Mouse (Mus musculus): ENCODE results near the gene Usp28.
"Not testable (repeated sequence)": the region's sequence is repeated elsewhere in the genome, so short reads cannot be mapped to it uniquely, and the experiment has no call there.

The Usp28 gene

DNA sequence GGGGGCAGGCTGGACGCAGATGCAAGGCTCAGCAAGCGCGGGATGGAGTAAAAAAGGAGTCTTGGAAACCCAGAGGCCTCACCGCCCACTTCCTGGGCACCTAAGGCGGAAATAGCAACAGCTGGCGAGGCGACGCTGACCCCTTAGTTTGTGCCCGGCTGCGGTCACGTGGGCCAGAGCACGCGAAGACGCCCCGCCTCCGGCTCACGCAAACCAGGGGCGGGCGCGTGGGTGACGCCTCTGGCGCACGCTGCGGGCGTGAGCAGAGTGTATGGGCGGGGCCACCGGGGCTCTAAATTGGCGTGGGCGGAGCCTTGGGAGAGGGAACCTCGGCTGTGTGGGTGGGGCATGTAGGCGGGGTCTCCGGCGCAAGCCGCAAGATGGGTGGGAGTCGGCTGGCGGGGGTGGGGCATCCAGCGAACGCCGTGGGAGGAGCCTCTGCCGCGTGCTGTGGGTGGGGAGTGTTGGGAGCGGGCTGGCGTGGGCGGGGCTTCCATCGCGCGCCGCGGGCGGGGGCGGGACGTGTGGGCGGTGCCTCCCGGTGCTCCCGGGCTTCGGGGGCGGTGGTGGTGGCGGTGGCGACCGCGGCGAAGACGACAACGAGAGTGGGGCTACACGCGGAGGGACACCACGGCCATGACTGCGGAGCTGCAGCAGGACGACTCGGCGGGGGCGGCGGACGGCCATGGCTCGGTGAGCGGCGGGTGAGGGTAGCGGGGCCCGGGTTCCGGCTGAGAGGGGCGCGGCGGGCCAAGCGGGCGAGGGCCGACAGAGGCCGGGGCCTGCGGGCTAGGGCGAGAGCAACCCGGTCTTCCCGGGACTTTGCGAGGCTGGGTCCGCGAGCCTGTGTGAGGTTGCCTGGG, at the start of gene Usp28:
Gene Usp28, plus strand, starts transcription at position 531 of the 863 bp plus-strand sequence.
- peak; percentile 98 for DNase-seq (ENCODE audit: low read depth, low spot score)

DNA sequence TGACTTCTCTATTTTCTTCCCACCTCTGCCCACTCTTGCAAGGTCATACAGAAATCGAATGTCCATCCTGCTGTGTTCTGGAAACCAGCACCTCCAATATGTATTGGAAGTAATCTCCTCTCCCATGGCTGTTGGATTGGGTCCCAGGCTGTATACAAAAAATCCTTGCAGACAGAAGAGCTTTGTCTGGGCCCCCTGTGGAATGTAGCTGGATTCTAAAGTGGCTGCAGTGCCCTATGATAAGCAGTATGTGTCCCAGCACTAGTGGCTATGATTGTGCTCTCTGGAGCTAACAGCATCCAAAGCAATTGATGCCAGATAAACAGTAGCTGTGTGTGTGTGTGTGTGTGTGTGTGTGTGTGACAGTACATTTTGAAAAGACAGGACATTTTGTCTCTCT, 42.8 kb upstream of the Usp28 start:
- DNase-seq (ENCODE audit: low read depth, low spot score): no peak

DNA sequence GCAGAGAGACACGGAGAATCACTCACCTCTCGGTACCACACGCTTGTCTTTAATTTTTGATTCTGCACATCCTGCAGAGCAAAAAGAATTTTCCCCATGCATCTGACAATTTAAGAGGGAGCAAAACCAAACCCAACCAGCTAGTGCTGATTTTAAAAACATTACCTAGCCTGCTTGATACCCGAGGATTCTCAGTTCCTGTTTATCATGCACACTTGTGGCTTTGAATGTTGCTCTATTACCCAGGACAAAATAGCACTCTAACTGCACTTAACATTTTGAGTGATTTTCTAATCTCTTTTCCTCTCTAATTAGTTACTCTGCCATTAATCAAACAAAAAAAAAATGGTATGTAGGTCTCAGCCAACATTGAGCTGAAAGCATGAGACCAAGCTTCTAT, 37.6 kb upstream of the Usp28 start:
- no peak for DNase-seq (ENCODE audit: low read depth, low spot score)

DNA sequence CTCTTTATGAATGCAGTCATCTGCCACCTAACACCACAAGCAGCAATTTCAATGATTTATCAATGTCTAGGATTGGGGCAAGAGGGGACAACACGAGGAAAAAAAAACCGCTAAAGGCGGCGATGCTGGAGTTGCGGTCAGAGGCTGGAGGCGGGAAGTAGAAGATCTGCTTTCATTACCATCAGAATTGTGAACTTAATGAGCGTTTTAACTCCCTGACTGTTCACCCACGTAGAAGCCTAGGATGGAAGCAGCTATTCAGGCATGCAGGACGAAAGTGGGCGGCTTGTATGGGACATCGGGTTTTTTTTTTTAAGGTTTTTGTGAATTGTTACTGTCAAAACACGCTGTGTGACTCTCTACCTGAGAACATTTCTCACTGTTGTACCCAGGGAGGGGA, 23.9 kb upstream of the Usp28 start:
- DNase-seq (ENCODE audit: low read depth, low spot score): no peak

DNA sequence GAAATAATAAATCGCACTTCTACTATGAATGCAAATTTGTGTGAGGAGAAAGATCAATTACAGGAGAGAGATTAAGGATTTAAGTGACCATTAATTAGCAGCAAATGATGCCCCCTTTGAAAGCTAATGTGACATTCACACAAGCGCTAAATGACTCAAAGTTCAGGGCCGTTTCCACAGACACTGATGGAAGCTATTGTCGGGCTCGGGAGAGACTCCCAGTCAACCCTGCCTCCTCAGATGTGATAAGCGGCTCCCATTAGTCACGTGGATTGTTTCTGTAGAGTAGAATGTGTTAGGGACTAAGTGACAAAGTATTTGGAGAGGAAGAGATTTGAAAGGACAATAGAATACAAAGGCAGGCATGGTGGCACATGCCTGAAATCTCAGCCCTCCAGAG, 23.0 kb upstream of the Usp28 start:
- no peak for DNase-seq (ENCODE audit: low read depth, low spot score)

DNA sequence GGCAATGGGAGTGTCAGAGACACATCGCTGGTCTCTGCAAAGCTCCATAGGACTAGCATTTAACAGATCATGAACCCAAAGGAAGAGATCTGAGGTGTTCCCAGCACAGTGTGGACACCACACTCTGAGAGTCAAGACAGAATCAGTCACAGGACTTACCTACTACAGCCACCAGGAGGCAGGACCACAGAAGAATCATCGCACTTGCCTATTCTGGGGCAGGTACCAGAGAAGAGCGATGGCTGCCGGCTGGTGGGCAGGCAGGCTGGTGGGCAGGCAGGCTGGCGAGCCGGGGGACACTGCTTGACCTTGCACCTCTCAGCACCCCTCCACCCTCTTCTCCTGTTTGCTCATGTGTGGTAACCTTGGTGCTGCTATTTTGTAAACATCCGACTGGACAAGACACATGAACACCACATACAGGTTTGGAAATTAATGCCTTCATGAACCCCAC, 20.6 kb upstream of the Usp28 start, which contains the start of gene Htr3b:
Gene Htr3b, minus strand, starts transcription at position 404 of the 454 bp plus-strand sequence.
- peak; percentile 32 for DNase-seq (ENCODE audit: low read depth, low spot score)

DNA sequence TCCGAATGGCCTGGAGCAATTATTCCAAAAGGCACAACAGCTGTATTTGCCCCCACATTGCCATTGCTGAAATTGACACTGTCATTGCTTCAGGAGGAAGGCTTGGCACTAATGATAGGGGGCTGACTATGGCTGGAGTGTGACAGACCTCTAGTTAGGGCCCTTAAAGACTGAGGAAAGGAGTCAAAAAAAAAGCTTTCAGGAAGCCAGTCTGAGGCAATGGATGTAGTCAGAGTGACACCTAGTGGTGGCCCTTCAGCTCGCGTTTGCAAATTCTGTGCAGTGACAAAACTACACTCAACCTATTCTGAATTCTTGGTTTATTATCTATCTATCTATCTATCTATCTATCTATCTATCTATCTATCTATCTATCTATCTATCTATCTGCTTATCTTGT, 12.7 kb upstream of the Usp28 start:
- peak; percentile 51 for DNase-seq (ENCODE audit: low read depth, low spot score)

DNA sequence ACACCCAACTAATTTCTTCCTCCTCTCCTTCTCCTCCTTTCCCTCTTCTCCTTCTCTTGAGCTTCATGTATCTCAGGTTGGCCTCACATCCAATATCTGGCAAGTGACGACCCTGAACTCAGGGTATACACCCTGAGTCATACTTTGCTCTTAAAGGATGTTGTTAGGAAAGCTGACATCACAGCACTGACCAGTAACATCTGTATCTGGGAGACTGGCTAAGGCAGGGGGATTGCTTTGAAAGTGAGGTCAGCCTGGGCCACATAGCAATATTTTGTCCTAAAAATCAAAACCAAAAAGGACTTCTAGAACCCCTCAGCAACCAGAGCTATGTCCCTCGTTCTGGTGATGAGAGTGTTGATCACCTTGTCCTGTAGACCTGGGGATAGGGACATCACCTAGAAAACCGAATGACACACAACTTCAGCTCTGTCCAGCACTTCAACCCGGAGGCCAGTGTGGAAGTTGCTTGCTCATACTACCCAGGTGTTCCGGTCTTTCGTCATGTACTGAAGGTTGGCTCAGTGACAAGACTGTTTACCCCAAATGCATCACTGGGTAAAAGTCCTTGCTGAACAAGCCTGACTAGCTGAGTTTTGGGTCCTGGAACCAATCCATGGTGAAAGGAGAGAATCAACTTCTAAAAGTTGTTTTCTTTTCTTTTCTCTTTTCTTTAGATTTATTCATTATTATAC, 8.4 kb upstream of the Usp28 start:
- DNase-seq (ENCODE audit: low read depth, low spot score): no peak

DNA sequence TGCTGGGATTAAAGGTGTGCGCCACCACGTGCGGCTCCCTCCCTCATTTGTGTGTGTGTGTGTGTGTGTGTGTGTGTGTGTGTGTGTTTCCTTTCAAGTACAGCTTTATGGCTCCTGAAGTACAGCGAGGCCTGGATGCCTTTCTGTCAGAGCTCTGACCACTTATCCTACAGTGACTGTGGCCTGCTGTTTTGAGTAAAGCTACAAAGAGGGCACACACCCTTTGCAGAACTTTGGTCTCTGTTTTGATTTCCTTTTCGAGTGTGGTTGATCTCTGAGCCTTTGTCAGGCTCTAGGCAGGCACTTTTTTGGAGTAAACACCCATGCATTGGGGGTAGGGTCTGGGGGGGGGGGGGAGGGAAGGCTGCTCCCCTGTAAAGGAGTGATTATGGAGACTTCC, 4.8 kb upstream of the Usp28 start:
- peak; percentile 58 for DNase-seq (ENCODE audit: low read depth, low spot score)

DNA sequence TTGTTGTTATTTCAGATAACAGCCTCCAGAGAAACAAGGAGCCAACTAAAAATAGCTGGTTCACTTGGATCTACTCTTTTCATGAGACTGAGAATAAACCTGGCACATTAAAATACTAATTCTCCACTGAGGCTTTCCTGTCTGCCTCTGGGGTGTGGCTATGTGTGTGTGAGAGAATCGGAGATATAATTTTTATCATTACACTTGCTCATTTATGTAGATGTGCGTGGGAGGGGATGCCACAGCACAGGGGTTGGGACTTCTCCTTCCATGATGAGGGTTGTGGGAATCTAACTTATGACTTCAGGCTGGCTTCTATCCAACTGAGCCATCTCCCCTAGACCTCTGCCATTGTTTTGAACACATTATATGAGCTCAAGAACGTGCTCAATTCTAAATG, 4.4 kb upstream of the Usp28 start:
- DNase-seq (ENCODE audit: low read depth, low spot score): peak; percentile 56

DNA sequence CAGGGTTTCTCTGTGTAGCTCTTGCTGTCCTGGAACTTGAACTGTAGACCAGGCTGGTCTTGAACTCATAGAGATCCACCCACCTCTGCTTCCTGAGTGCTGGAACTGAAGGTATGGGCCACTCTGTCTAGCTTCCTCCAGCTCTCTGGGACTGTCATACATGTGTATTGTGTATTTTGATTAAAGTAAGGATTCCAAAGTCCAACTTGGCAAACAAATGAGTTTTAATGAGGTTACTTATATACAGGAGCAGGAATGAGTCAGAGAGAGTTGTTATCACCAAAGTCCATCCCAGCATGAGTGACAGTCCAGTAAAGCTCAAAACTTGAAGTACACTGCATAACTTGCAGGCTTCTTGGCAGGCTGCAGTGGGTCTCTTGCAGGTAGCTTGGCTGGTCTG, 3.3 kb upstream of the Usp28 start:
- no peak for DNase-seq (ENCODE audit: low read depth, low spot score)

DNA sequence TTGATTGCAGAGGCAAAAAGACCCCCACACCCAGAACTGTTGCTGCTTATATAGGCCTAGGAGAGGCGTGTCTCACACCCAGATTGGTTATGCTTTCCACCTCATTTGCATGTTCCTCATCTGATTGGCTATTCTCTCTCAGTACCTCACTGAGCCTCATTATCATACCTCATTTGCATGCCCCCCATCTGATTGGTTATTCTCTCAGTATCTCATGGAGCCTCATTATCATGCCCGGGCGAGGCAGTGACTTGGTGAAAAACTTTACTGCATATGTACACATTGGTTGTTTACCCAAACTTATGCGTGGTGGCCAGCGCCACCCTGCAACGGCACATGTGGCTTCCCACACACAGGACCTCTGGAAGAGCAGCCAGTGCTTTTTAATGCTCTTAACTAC, 1.4 kb upstream of the Usp28 start:
- not testable (repeated sequence) for DNase-seq (ENCODE audit: low read depth, low spot score)

DNA sequence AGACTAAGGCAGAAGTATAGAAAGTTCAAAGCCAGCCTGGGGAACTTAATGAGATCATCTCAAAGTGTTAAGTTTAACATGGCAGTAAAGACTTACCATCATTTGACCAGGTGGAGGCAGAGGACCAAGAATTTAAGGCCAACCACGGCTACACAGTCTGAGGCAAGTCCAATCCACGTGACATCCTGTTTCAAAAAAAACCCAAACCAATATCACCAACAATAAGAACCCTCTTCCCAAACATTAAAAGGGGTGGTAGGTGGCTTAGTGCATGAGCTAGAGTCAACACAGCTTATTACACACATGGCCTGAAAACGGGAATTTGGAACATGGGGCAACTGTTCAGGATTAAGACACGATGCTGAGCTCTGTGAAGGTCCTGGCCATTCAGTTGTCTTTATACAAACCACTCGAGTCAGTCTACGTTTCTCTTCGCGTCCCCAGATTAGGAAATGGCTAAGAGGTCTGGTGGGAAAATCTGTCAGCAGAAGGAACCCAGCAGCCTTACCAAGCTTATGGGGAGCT, 793 bp upstream of the Usp28 start:
- DNase-seq (ENCODE audit: low read depth, low spot score): no peak

DNA sequence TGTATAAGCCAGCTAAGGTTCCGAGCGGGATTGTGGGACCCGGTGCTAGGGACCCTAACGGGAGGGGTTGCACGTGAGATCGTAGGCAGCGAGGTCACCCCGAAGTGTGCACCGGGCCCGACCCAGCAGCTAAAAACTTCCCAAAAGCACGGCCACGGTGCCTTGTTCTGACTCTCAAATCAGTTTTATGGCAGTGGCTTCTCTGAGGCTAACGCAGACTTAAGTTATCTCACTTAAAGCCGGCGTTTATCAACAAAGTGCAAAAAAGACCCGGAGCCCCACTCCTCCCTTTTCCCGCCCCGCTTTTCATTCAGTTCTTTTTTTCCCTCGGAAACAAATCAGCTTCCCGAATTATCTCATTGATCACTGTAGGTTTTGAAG, 523 bp downstream of the Usp28 start:
- DNase-seq (ENCODE audit: low read depth, low spot score): no peak

DNA sequence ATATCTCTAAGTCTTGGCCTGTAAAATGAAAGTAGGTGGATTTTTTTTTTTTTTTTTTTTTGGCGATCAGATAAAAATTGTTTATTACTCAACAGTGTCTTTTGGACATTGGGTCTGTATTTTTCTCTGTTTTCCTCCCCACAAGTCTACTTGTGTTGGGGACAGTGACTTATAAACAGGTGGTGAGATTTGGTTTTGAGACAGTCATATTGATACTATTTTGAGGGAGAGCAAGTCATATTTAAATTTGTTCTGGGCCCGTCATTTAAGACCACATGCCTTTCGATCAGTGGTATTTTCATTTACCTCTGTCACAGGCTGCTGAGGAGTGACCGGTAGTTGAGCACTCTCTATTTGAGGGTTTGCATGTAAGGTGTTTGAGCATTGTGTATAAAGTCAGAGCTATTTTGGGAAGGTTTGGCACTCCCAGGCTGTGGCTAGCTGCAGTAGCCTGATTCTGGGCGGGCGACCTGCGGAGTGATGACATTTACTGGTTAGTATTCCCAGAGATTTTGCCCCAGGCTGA, 1.5 kb downstream of the Usp28 start:
- DNase-seq (ENCODE audit: low read depth, low spot score): peak; percentile 27

DNA sequence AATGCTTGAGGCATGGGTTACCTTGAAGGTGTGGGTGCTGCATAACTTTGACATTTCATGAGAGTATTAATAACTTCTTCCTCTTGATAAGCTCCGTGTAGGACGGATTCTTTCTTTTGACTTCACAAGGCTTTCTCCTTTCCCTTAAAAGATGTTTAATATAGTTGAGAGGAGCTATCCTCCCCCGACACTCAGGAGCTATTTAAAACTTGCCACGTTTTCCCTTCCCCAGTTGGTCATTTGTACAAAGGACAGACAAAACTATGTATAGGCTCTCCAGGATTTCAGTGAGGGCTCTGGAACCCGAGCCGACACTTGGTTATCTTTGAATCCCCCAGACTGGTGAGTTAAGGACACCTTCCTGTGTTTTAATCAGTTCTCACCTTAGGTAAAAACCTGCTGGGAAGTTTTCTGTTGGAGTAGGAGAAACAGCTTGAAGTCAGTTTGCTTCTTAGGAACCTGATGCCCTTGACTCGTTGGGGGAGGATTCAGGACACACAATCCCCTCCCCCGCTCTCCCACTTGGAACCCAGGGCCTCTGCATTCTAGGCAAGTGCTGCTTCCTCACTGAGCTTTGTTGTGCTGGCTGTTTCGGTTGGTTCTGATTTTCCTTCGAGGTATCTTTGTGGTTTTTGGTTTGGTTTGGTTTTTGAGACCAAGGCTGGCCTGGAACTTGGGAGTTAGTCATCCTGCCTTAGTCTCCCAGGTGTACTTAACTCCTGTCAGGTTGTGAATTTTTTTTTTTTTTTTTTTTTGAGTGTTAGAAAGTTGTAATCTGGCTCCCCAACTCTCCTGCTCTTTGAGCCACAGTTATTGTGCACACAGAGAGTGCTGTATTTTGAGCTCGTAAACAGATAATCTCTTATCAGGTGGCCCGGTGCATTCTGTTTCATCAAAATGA, 2.3 kb downstream of the Usp28 start:
- DNase-seq (ENCODE audit: low read depth, low spot score): no peak

DNA sequence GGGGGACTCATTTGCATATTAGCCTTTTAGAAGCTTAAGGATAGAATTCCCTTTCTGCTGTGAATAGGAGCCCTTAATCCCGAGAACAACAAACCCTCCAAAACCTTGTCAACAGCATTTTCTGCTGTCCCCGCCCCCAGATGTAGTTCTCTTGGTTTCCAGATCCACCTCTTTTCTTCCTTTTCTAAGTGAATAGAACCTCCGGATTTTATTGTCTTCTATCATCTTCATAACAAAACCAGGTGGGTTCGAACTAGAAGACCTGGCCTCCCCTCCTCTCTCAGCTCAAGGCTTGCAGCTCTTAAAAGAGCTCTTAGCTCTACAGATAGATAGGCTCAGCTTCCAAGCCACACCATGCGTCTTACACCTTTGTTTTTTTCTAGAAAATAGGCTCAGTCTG, 6.5 kb downstream of the Usp28 start:
- DNase-seq (ENCODE audit: low read depth, low spot score): no peak

DNA sequence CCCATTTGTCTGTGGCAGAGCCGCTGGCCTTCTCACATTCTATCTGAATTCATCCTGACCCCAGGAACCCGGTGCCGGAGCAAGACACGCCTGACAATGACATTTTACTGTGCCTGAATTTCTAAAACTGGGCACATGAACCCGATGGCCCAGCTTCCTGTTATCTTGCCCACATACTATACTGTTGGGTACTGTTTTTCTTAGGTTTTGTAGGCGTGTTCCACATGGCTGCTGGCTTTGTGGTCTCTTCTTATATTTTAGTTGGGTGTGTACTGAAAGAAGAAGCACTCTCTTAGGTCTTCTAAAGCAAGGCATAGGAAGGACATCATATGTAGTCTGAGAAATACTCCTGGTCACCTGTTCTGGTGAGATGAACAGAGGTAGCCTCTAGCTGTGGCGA, 9.6 kb downstream of the Usp28 start:
- DNase-seq (ENCODE audit: low read depth, low spot score): no peak

DNA sequence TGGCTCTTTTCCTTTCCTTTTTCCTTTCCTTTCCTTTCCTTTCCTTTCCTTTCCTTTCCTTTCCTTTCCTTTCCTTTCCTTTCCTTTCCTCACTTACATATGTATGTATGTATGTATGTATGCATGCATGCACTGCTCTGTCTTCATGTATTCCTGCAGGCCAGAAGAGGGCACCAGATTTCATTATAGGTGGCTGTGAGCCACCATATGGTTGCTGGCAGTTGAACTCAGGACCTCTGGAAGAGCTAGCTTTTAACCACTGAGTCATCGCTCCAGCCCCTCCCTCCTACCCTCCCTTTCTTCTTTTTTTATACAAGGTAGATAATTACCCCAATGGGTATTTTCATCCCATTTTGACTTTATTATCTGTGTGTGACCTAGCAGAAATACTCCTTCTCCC, 10.6 kb downstream of the Usp28 start:
- peak; percentile 19 for DNase-seq (ENCODE audit: low read depth, low spot score)

DNA sequence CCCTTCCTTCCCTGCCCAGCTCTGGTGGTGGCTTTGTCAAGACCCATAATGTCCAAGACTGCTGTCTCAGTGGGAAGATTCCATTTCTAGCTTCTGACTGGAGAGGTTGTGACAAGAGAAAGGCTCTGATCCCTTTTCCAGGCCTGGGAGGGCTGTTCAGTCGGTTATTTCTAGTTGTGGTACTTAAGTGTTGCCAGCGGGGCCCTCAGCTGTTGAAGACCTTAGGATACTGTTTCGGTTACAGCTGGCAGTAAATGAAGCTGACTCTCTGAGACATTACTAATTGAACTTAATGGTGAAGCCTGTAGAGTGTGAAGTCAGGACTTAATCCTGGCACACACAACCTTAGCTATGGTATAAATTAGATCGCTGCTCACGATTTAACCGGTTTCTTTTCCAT, 14.1 kb downstream of the Usp28 start:
- DNase-seq (ENCODE audit: low read depth, low spot score): no peak

DNA sequence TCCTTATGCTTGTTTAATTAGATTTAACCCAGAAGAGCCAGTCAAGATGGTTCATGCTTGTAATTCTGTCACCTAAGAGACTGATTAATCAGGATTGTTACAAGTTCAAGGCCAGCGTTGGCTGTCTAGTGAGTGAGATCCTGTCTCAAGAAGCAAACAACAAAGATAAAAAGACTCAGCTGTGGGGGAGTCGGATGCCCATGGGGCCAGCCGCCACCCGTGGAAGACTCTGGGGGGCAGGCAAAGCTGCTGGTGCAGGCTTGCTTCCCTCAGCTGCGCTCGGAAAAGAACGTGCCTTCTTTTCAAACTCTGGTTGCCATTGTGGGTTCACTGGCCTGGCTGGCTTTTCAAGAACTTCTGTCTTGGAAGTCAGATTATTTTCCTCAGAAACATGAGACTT, 30.6 kb downstream of the Usp28 start:
- no peak for DNase-seq (ENCODE audit: low read depth, low spot score)

Data from CD4-positive helper T cell, adult 2 months (primary cell).